Mouse (Mus musculus) testis, adult 10 weeks (tissue): ENCODE measurements around the gene Tnfrsf19. TPM values are rescaled to one million over a fixed set of nuclear protein-coding genes. Genes with fewer than 3 reads are reported as not detected.

Experiments
- polyA plus RNA-seq: library from polyadenylated mRNA; stranded (reverse); fragments of 350-450 nt; fragmentation: Illumina TruSeq; extraction: RNeasy Lipid Tissue Mini Kit (QIAGEN cat#74804); gene quantifications from one replicate; pipeline ENCODE4 v1.2.3, GENCODE M21; 2014; ENCODE audit warnings: low read depth, low replicate concordance

Gene Tnfrsf19
- polyA plus RNA-seq: 0.63 TPM

DNA sequence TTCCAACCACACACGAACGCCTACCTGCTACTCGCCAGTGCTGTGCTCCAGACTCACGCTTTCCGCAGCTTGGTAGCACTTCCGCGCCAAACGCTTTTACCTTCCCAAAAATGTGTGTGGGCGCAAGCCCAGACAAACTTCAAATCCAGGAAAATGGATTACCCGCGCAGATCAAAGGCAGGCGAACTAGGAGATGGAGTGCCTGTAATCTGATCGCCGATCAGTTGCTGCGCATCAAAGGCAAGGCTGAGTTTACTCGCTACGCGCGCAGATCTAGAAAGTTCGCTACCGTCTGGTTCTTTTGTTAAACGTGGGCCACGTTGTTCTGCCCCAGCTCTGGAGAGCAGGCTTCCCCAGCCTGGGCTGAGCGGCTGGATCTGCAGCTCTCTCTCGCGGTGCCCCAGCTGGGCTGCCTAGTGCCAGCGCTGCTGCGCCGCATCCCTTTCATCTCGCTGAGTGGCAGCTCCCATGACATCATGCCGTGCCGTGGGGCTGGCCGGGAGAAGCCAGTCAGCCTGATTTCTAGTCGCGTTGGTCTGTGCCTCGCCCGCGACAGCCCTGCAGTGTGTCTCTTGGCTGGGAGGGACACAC is at the start of gene Tnfrsf19:
Gene Tnfrsf19, minus strand, starts transcription at position 400 of the 591 bp plus-strand sequence.

Other genes with a start within 250 kb of the Tnfrsf19 start
- 13.1 TPM for gene Sacs, start 92.0 kb upstream of the Tnfrsf19 start, polyA plus RNA-seq
- 0.50 TPM for gene Sgcg, start 212.0 kb upstream of the Tnfrsf19 start, polyA plus RNA-seq